Mouse (Mus musculus) spleen, postnatal 10 days (tissue): ENCODE measurements around the gene Rasgef1a.

Source experiments
- DNase-seq, 2 experiments: peaks; one replicate each; pipeline ENCODE4 v3.0.0; 2021 to 2022; ENCODE audit warnings: low spot score in 2 of 2

The Rasgef1a gene

DNA sequence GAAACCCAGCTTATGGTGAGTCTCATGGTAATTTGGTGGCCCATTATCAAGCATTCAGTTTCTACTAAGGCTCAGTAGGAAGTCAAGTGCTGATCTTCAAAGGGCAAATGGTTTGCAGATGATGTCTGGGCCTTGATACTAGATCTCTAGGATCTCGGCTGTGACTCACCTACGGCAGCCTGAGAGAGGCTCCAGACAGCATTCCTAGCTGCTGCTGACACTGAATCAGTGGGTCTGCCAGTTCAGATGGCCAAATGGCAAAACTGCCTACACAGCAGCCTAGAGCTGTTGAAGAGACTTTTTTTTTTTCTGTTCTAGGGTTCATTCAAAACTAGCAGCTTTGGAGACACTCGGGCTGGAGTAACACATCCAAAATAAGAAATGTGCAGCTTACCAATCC lies 15.8 kb downstream of the Rasgef1a start:
- DNase-seq = no peak

- DNase-seq = no peak
Observed at GRCm38 (mm10) chr6:118031467-118031866, 20.2 kb downstream of the Rasgef1a start.

- no peak for DNase-seq
Observed at GRCm38 (mm10) chr6:118035639-118036038, 24.4 kb downstream of the Rasgef1a start.

GRCm38 (mm10) chr6:118036118-118036805 lies 25.0 kb downstream of the Rasgef1a start:
- DNase-seq = no peak

GRCm38 (mm10) chr6:118036866-118037265 lies 25.6 kb downstream of the Rasgef1a start:
- no peak for DNase-seq

DNA sequence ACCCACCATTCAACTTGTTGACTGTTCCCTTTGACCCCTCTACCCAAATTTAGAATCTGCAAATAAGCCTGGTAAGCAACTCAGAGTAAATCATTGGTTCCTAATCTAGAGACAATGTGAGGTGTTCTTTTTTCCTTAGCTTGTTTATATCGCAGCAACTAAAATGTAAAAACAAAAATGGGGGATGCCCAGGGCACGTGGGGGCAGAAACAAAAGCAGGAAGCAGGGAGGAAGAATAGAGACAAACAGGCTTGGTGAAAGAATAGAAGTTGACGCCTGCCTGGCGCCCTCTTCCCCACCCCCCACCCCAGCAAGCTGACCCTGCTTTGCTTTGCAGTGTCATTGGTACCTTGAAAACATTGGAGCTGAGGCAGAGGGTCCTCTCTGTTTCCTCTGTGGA lies 33.9 kb downstream of the Rasgef1a start:
- no peak for DNase-seq

DNA sequence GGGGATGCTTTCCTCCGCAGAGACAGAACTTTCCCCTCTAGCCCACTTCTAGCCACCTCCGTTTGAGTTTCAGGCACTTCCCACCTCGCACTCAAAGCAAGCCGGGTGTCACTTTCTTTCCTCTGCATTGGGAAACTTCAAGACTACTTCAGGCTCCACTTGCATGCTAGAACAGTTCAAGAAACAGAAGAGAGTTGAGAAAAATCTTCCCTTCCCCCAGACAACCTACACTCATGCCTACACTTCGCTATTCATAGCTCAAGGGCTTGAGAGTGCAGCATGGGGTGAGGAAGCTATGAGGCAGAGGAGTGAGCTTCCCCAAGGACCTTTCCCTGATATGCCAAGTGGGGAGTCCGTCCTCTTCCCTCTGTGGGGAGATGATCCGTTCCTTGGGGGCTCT lies 34.7 kb downstream of the Rasgef1a start:
- DNase-seq = no peak

GRCm38 (mm10) chr6:118046511-118046910 lies 35.3 kb downstream of the Rasgef1a start:
- DNase-seq = no peak

DNA sequence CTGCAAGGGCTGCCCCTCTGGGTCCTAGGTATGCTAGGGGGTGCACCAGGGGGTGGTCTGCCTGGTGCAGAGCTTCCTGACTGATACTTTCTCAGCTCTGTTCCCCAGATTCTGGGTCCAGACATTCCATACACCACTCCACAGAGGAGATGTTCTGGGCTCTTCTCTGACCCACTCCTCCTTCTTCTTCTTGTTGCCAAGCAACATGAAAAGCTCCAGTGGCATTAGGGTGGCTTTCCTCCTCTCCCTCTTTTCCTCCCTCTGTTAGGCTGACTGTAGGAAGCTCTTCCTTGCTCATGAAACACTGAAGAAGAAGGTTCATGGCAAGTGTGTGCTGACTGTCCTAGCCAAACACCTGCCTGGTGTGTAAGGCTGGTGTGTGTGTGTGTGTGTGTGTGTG lies 35.7 kb downstream of the Rasgef1a start:
- DNase-seq = no peak

DNA sequence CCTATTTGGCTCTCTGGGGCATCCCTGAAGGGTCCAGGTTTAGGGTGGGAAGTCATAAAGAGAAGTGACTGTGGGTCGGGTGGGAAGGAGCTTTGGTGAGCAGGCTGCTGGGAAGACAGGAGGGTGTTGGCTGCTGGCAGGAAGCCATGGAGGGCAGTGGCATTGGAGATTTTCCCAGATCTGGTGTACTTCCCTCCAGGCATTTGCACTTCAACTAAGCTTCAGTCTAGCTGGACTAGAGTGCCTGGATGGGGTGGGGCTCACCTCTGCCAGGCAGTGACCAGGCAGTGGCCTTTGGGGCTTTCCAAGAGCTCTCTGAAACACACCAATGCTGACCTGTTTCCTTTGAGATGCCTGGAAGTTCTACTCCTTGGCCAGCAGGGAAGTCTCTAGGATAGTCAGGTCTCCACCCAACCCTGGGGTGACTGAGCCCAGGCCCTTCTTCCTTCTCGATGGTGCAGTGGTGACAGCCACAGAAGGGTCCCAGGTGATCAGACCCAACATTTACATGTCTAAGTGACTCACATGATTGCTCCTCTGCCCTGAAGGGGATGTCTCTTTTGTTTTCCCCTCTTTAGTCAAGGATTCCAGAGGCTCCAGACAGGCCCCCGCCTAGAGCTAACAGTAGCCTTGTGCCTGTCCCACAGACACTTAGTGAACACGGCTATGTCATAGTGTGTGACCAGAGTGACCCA lies 36.7 kb downstream of the Rasgef1a start:
- no peak for DNase-seq

DNA sequence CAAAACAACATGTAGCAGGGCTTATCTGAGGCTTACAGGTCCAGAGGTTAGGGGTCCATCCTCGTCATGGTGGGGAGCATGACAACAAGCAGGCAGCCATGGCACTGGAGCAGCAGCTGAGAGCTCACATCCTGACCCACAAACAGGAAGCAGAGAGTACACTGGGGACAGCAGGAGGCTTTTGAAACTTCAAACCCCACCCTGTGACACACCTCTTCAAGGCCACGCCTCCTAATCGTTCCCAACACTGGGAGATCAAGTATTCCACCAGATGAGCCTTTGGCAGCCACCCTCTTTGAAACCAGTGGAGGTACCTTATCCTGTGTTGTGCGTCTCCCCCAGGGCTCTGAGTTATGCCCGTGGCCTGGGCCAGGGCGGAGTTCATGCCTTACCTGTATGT lies 38.5 kb downstream of the Rasgef1a start:
- DNase-seq = no peak

DNA sequence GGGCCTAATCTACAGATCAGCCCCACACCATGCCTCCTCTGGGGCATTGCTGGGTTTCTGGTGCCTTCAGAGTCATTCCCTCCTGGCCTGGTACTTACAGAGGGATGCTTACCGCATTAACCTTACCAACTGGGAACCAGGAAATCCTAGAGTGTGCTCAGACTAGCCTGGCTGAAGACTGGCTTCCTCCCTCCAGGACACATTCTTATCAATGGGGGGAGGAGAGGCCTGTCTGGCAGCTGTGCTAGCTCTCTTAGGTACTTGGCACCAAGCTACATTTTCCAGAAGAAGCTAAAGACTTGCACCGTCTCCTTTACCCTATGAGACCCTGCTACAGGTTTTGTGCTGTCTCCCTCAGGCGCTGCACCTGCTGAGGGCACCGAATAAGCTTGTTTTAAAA lies 40.2 kb downstream of the Rasgef1a start:
- DNase-seq = no peak

DNA sequence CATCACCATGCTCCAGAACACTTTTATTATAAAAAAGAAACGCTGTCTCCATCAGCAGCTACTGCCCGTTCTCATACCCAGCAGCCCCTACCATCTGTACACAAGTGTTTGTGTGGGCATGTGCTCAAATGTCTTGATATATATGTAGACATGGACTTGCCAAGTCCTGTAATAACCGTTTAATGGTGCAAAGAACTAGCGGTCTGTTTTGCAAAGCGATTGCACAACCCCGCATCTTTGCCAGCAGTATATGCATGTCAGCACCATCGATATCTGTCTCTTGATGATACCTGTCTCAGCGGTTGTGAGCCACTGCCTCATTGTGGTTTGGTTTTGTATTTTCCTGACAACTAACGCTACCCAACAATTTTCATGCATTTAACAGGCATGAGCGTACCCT lies 44.0 kb downstream of the Rasgef1a start:
- no peak for DNase-seq

DNA sequence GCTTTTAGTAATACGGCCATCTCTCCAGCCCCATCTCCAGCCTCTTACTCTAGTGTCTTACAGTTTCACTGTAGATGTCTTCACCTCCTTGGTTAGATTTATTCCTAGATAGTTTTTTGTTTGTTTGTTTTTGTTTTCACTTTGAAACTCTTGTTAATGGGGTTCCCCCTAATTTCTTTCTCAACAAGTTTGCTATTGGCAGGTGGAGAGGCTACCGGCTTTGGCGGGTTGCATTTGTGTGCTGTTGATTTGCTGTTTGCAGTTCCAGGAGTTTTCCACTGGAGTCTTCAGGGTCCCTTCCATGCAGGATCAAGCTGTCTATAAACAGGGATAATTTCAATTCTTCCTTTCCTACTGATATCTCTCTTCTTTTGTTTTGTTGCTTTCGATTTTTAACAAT lies 50.0 kb downstream of the Rasgef1a start:
- DNase-seq = no peak

- no peak for DNase-seq
Observed at GRCm38 (mm10) chr6:118063266-118063665, 52.0 kb downstream of the Rasgef1a start.

GRCm38 (mm10) chr6:118064968-118065530 lies 53.8 kb downstream of the Rasgef1a start:
- peak in 1 of 2 experiments; percentile 62 for DNase-seq

- no peak for DNase-seq
Observed at GRCm38 (mm10) chr6:118065837-118066198, 54.6 kb downstream of the Rasgef1a start.

GRCm38 (mm10) chr6:118066199-118067081 lies 55.2 kb downstream of the Rasgef1a start:
- DNase-seq = peak; percentile 11 to 32

DNA sequence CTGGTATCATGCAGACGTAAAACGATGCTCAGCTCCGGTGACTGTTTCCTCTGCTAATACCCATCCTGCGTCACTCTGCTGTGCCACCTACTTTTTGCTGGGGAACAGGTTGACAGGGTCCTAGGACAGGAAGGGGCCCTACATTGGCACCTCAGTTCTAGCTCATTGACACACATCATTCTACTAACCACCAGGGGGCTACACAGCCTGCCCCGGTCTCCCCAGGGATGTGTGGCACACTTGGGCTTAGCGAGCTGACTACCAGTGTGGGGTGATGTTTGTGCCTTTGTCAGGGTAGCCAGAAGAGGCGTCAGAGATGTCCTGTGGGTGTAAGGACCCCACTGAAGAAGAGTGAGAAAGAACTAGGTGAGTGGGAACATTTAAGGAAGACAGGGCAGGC lies 56.5 kb downstream of the Rasgef1a start:
- DNase-seq = no peak

DNA sequence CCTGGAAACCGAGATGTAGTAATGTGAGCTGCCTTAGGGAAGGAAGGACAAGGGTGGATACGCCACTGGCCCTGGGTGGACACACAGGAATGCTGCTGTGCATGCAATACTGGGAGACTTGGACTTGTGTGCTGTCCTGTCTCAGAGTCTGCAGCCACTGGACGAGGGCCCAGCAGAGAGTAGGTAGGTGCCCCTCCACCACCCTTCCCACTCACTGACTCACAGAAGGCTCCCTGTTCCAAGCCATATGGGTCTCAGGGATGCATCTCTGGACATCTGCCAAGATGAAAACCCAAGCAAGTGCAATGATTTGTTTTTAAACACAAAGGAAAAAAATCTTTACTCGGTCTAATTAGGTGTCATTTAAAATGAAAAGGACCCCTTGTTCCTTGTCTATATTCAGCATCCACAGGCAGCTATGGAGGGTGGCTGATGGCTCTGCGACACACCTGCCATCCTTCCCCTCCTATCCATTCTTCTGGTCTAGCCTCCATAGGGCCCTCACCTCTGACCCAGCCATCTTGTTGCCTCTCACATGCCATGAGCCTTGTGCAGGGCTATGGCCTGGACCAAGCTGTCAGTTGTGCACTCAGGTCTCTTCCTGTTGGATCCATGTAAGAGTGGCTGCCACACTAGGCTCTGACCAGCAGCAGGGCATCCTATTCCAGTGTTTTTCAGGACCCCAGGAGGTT lies 59.2 kb downstream of the Rasgef1a start:
- DNase-seq = no peak

DNA sequence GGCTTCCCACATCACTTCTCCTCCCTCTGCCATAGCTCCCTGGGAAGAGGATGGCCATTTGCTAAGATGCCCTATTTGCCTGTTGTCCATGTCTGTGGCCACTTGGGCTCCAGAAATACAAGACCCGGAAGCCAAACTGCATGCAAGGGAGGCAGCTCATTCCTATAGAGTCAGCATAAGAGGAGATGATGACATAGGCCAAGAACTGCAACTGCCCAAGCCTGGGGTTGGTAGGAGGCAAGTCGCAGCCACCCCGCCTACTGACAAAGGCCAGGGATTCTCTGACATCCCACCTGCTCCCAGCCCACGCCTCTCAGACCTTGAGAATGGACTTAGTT lies 59.7 kb downstream of the Rasgef1a start:
- no peak for DNase-seq

- no peak for DNase-seq
Observed at GRCm38 (mm10) chr6:118071416-118071815, 60.2 kb downstream of the Rasgef1a start.
